Mouse (Mus musculus): ENCODE measurements around the gene C2cd5. TPM values are rescaled to one million over a fixed set of nuclear protein-coding genes. Genes with fewer than 3 reads are reported as not detected.
A peak's percentile ranks its signal among the peaks of the same experiment; 100 is the strongest.
"Not testable (repeated sequence)": the region's sequence is repeated elsewhere in the genome, so short reads cannot be mapped to it uniquely, and the experiment has no call there.

C2cd5 gene
- polyA plus RNA-seq, 1 experiment from 2014 or later: 7.9 TPM

DNA sequence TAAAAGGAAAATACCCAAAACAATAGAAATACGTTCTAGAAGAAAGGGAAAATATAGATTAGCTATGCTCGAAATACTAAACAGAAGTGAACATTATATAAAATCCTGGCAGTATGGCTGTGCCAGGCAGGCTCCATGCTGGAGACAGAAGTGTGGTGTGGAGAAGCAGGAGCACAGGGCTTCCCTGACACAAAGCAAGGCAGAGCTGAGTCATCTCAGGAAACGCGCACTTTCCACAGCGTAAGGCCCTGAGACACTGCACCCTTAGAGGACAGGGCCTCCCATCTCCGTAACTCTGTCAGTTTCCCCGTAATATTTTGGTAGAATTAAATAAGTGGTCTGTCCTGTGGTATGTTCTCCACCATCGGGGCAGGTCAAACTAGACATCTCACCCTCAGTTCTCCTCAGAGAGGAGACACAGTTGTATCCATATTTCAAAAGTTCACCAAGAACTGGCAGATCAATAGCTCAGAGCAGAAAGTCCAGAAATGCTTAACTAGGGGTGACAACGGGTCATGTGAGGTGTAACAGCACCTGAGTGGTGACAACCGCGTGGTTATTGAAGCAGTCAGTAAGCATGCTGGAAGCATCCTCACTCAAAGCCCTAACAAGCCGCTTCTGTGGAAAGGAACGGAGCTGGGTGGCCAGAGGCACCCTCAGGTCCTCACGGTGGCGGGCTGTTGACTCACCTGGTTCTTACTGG lies 87.3 kb downstream of the C2cd5 start:
- peak; percentile 82 for ATAC-seq
- Histone ChIP-seq H3K27me3 (ENCODE audit: insufficient read depth, low read length) (no peaks in the 10 kb centered on the region), H3K9me3 (ENCODE audit: low read length) (no peaks in the 10 kb centered on the region), H3K4me3 (ENCODE audit: low read depth, low read length) (no peak overlapping the region), H3K36me3 (replicated peaks; ENCODE audit: insufficient read depth, low read length) (peaks cover 10% of the 10 kb centered on the region), H3K9ac (replicated peaks) (no peak overlapping the region), H3K4me2 (ENCODE audit: low read depth, low read length) (no peak overlapping the region), H3K27ac (ENCODE audit: low read depth) (0 out of 2 replicates have a peak overlapping the region, but pooled peaks have one; percentile 11), H3K4me1 (ENCODE audit: insufficient read depth) (peaks cover 3% of the 10 kb centered on the region; the same call in 1 of the 2 replicates)
- DNase-seq: no peak
- WGBS (ENCODE audit: insufficient replicate concordance): 79% methylated on average over 15 of the region's 15 CpGs
- TF ChIP-seq CTCF (IDR thresholded peaks at IDR 0.05; ENCODE audit: low read depth) (no peak), EP300 (IDR thresholded peaks at IDR 0.05; ENCODE audit: low read depth) (no peak)

DNA sequence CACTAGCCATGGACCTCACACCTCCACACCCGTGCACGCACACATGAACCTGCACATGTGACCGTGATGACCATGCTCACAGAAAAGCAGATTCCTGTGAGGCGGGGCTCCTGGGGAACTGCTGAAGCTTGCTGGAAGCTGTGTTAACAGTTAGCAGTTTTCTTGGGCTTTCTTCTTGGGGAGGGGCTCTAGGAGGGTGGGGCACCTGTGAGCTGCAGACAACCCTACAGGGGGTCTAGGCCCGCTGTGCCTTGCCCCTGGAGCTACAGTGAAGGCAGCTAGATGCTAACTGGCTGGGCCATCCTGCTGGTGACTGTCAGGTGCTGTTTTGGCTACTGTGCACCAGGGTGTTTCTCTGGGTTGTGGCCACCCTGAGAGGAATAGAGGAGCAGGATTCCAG lies 91.1 kb downstream of the C2cd5 start:
- 81% methylated on average over 5 of the region's 5 CpGs for WGBS (ENCODE audit: insufficient replicate concordance)
- no peaks in the 10 kb centered on the region for H3K27me3 ChIP-seq (ENCODE audit: insufficient read depth, low read length)
- H3K36me3 ChIP-seq (replicated peaks; ENCODE audit: insufficient read depth, low read length): peaks cover 7% of the 10 kb centered on the region; the same call in 1 of the 2 replicates
- no peak overlapping the region for H3K4me3 ChIP-seq (ENCODE audit: low read depth, low read length)
- no peak overlapping the region for H3K27ac ChIP-seq (ENCODE audit: low read depth)
- peaks cover 3% of the 10 kb centered on the region; the same call in 1 of the 2 replicates for H3K4me1 ChIP-seq (ENCODE audit: insufficient read depth)
- DNase-seq (no peak), ATAC-seq (no peak)
- no peak overlapping the region for H3K9ac ChIP-seq (replicated peaks)
- H3K9me3 ChIP-seq (ENCODE audit: low read length): no peaks in the 10 kb centered on the region
- TF ChIP-seq CTCF (IDR thresholded peaks at IDR 0.05; ENCODE audit: low read depth): no peak
- no peak for TF ChIP-seq EP300 (IDR thresholded peaks at IDR 0.05; ENCODE audit: low read depth)
- H3K4me2 ChIP-seq (ENCODE audit: low read depth, low read length): no peak overlapping the region

DNA sequence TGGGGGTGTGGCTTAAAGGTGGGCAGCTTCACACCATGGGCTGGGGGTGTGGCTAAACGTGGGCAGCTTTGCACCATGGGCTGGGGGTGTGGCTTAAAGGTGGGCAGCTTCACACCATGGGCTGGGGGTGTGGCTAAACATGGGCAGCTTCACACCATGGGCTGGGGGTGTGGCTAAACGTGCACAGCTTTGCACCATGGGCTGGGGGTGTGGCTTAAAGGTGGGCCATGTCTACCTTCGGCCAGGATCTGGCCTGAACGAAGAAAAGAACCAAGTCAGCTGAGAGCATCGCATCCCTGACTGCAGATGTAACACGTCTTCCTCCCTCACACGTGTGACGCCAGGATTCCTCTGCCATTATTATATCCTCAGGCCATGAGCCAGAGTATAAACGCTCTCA lies 94.7 kb downstream of the C2cd5 start:
- not testable (repeated sequence) for H3K4me2 ChIP-seq (ENCODE audit: low read depth, low read length); H3K9ac ChIP-seq (replicated peaks); H3K4me1 ChIP-seq (ENCODE audit: insufficient read depth); H3K27me3 ChIP-seq (ENCODE audit: insufficient read depth, low read length); ATAC-seq; H3K27ac ChIP-seq (ENCODE audit: low read depth); H3K4me3 ChIP-seq (ENCODE audit: low read depth, low read length); H3K36me3 ChIP-seq (replicated peaks; ENCODE audit: insufficient read depth, low read length); H3K9me3 ChIP-seq (ENCODE audit: low read length); DNase-seq
- 84% methylated on average over 9 of the region's 9 CpGs for WGBS (ENCODE audit: insufficient replicate concordance)

DNA sequence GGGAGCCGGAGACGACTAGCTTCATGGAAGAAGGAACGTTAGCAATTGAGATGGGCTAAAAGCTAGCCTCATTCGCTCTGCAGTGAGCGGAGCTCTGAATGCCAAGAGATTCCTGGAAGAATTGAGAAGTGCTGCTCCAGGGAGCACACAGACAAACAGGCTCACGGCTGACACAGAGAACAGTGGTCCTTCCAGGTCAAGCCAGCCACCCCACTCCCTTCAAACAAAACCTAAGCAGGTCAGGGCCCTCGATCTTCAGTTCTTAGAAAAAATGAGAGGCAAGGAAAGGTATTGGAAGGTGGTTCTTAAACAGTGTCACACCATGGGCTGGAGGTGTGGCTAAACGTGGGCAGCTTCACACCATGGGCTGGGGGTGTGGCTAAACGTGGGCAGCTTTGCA lies 95.1 kb downstream of the C2cd5 start:
- H3K4me3 ChIP-seq (ENCODE audit: low read depth, low read length): no peak overlapping the region
- TF ChIP-seq EP300 (IDR thresholded peaks at IDR 0.05; ENCODE audit: low read depth) (no peak), CTCF (IDR thresholded peaks at IDR 0.05; ENCODE audit: low read depth) (no peak)
- WGBS (ENCODE audit: insufficient replicate concordance): 72% methylated on average over 9 of the region's 9 CpGs
- H3K4me2 ChIP-seq (ENCODE audit: low read depth, low read length): no peak overlapping the region
- DNase-seq (no peak), ATAC-seq (no peak)
- no peaks in the 10 kb centered on the region for H3K27me3 ChIP-seq (ENCODE audit: insufficient read depth, low read length)
- H3K9ac ChIP-seq (replicated peaks): no peak overlapping the region
- no peaks in the 10 kb centered on the region for H3K36me3 ChIP-seq (replicated peaks; ENCODE audit: insufficient read depth, low read length)
- no peak overlapping the region for H3K27ac ChIP-seq (ENCODE audit: low read depth)
- no peaks in the 10 kb centered on the region for H3K9me3 ChIP-seq (ENCODE audit: low read length)
- no peaks in the 10 kb centered on the region for H3K4me1 ChIP-seq (ENCODE audit: insufficient read depth)

DNA sequence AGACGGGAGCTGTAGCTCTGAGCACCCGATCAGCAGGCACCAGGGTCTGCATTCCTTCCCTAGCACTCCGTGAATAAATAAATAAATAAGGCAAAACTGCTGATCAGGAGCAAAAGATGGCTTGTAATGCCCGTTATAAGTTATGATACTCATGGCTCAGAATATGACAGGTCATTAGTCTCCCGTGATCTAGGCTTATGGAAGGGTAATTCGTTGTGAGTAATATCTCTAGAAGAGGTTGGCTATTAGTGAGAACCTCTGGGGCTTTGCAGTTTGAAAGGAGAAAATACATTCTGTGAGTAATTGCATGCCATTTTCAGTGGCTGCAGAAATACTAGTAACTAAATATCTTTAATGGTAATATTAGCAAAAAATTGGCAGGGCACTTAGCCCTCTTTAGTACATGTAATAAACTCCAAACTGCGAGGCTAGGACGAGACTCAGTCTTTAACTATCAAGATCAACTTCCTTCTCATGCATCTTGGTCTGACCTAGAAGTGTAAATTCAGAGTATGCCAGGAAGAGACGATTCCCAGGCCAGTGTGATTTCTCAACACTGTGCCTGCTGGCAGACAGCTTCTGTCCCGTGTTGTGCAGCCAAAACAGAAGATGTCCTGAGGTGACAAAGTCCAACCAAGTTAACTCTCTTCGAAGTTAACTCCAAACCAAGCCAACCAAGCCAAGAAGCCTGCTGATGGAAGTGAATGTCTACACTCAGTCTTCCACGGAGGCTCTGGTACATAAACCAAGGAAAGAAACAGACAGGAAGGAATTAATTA lies 101.5 kb downstream of the C2cd5 start:
- 50% methylated on average over 12 of the region's 12 CpGs for WGBS (ENCODE audit: insufficient replicate concordance)
- Histone ChIP-seq H3K4me3 (ENCODE audit: low read depth, low read length) (no peak overlapping the region), H3K27ac (ENCODE audit: low read depth) (no peak overlapping the region), H3K4me2 (ENCODE audit: low read depth, low read length) (no peak overlapping the region), H3K27me3 (ENCODE audit: insufficient read depth, low read length) (no peaks in the 10 kb centered on the region), H3K9ac (replicated peaks) (no peak overlapping the region), H3K4me1 (ENCODE audit: insufficient read depth) (peaks cover 5% of the 10 kb centered on the region; the same call in 1 of the 2 replicates), H3K36me3 (replicated peaks; ENCODE audit: insufficient read depth, low read length) (no peaks in the 10 kb centered on the region), H3K9me3 (ENCODE audit: low read length) (no peaks in the 10 kb centered on the region)
- no peak for TF ChIP-seq EP300 (IDR thresholded peaks at IDR 0.05; ENCODE audit: low read depth)
- no peak for TF ChIP-seq CTCF (IDR thresholded peaks at IDR 0.05; ENCODE audit: low read depth)
- no peak for ATAC-seq
- DNase-seq: no peak

DNA sequence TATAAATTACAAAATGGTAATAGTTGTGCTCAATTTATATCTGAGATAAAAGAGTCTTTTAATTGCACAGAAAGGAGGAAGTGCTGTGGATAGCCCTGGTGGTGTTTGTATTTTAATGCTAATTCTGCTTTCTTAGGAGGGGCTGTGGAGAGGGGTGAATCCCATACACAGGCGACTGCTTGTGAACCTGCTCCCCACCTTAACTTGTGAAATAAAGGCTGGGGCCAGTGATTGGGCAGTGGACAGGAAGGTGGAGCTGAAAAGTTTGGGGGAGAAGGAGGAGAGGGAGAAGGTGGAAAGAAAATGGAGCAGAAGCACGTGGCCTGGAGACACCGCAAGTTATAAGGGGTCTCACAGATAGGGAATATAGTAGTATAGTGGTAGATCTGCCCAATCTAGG lies 103.1 kb downstream of the C2cd5 start:
- H3K9ac ChIP-seq (replicated peaks): no peak overlapping the region
- no peak for ATAC-seq
- WGBS (ENCODE audit: insufficient replicate concordance): 73% methylated on average over 3 of the region's 3 CpGs
- no peak for TF ChIP-seq CTCF (IDR thresholded peaks at IDR 0.05; ENCODE audit: low read depth)
- no peak for TF ChIP-seq EP300 (IDR thresholded peaks at IDR 0.05; ENCODE audit: low read depth)
- H3K9me3 ChIP-seq (ENCODE audit: low read length): no peaks in the 10 kb centered on the region
- H3K4me3 ChIP-seq (ENCODE audit: low read depth, low read length): no peak overlapping the region
- peaks cover 5% of the 10 kb centered on the region; the same call in 1 of the 2 replicates for H3K4me1 ChIP-seq (ENCODE audit: insufficient read depth)
- no peaks in the 10 kb centered on the region for H3K36me3 ChIP-seq (replicated peaks; ENCODE audit: insufficient read depth, low read length)
- DNase-seq: no peak
- H3K27me3 ChIP-seq (ENCODE audit: insufficient read depth, low read length): no peaks in the 10 kb centered on the region
- no peak overlapping the region for H3K27ac ChIP-seq (ENCODE audit: low read depth)
- H3K4me2 ChIP-seq (ENCODE audit: low read depth, low read length): no peak overlapping the region

Data from liver, postnatal 0 days (tissue).